Mouse (Mus musculus) kidney, adult 2 months (tissue): ENCODE data around the gene Ccdc106.
A peak's percentile ranks its signal among the peaks of the same experiment; 100 is the strongest.

Experiments
- CTCF ChIP-seq: fragments of 200-500 bp; conservative IDR thresholded peaks from 2 replicates; pipeline ENCODE4 v1.5.1; 2011; ENCODE audit warnings: low read depth, mild to moderate bottlenecking, control low read depth, low read length, moderate library complexity, mixed read lengths; ENCODE audit not compliant: insufficient read depth, insufficient read length
- POLR2A ChIP-seq: fragments of 200-500 bp; IDR thresholded peaks from one replicate; pipeline ENCODE4 v1.6.1; 2011; ENCODE audit warnings: low read depth, low read length, control low read depth

- TF ChIP-seq POLR2A (peak; percentile 83), CTCF (no peak)
Measured at GRCm38 (mm10) chr7:5020000-5020681, at the start of gene Ccdc106, which contains the start of gene Zfp865.
